Mouse (Mus musculus): ENCODE data around the gene Adprh.
A peak's percentile ranks its signal among the peaks of the same experiment; 100 is the strongest.

- TF ChIP-seq POLR2A (IDR thresholded peaks at IDR 0.05; ENCODE audit: borderline replicate concordance, extremely low read depth, insufficient read depth, insufficient read length, poor library complexity, severe bottlenecking) = peak; percentile 92
- no peak for TF ChIP-seq CTCF (IDR thresholded peaks at IDR 0.05; ENCODE audit: borderline replicate concordance, extremely low read depth, insufficient read depth, insufficient read length)
These were observed at the start of gene Adprh for GRCm38 (mm10) chr16:38452442-38453202.

All from brain, embryonic 14.5 days (tissue).